Mouse (Mus musculus): Measurements from ENCODE around the gene Efl1. TPM values are rescaled to one million over a fixed set of nuclear protein-coding genes. Genes with fewer than 3 reads are reported as not detected.
A peak's percentile ranks its signal among the peaks of the same experiment; 100 is the strongest.

Gene Efl1
- polyA plus RNA-seq, 2 experiments, result 10.2 to 27.6 TPM

DNA sequence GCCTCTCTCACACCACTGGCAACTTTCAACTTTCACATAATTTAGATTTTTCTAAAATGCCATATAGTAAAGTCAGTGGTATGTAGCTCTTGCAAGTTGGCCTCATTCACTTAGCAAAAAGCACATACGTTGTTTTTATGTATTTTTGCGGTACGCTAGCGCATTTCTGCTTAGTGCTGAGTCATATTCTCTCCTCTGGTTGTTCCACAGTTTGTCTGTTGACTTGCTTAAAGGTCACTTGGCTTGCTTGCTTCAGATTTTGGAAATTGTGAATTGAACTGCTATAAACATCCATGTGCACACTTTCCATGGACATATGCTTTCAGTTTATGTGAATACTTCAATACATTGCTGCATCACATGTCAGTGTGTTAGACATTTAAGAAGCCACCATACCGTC lies 31.5 kb downstream of the Efl1 start:
- H3K27me3 ChIP-seq (ENCODE audit: control insufficient read depth, insufficient read depth, low read length), result no peaks in the 10 kb centered on the region
- no peak overlapping the region for H3K4me3 ChIP-seq (replicated peaks; ENCODE audit: low read length)
- H3K9ac ChIP-seq (ENCODE audit: low read depth, low read length, severe bottlenecking), result no peak overlapping the region
- H3K9me3 ChIP-seq (ENCODE audit: control insufficient read depth, low read length), result no peaks in the 10 kb centered on the region
- no peak for TF ChIP-seq POLR2A (IDR thresholded peaks at IDR 0.05; ENCODE audit: borderline replicate concordance, extremely low read depth, insufficient read depth, insufficient read length)
- H3K4me1 ChIP-seq (ENCODE audit: control insufficient read depth, insufficient read depth, low read length), result no peaks in the 10 kb centered on the region
- DNase-seq (ENCODE audit: low spot score) (no peak), ATAC-seq (ENCODE audit: low FRiP score, low read depth) (no peak)
- no peak overlapping the region for H3K4me2 ChIP-seq (replicated peaks; ENCODE audit: low read depth, low read length, severe bottlenecking)
- no peak overlapping the region for H3K27ac ChIP-seq (replicated peaks; ENCODE audit: low read depth, low read length)
- 85% methylated on average over 5 of the region's 5 CpGs for WGBS
- peaks cover 20% of the 10 kb centered on the region for H3K36me3 ChIP-seq (ENCODE audit: control insufficient read depth, insufficient read depth, low read length)

- DNase-seq (ENCODE audit: low spot score), result peak; percentile 65
- ATAC-seq (ENCODE audit: low FRiP score, low read depth), result peak; percentile 60
- Histone ChIP-seq H3K4me1 (ENCODE audit: control insufficient read depth, insufficient read depth, low read length) (no peaks in the 10 kb centered on the region), H3K36me3 (ENCODE audit: control insufficient read depth, insufficient read depth, low read length) (peaks cover 55% of the 10 kb centered on the region), H3K4me3 (replicated peaks; ENCODE audit: low read length) (no peak overlapping the region), H3K4me2 (replicated peaks; ENCODE audit: low read depth, low read length, severe bottlenecking) (no peak overlapping the region), H3K27me3 (ENCODE audit: control insufficient read depth, insufficient read depth, low read length) (no peaks in the 10 kb centered on the region), H3K9ac (ENCODE audit: low read depth, low read length, severe bottlenecking) (no peak overlapping the region), H3K9me3 (ENCODE audit: control insufficient read depth, low read length) (no peaks in the 10 kb centered on the region), H3K27ac (replicated peaks; ENCODE audit: low read depth, low read length) (no peak overlapping the region)
- TF ChIP-seq POLR2A (IDR thresholded peaks at IDR 0.05; ENCODE audit: borderline replicate concordance, extremely low read depth, insufficient read depth, insufficient read length), result no peak
- 58% methylated on average over 3 of the region's 3 CpGs for WGBS
These were observed 40.3 kb downstream of the Efl1 start for GRCm38 (mm10) chr7:82688736-82689135.

- WGBS, result 90% methylated on average over 6 of the region's 6 CpGs
- Histone ChIP-seq H3K9ac (ENCODE audit: low read depth, low read length, severe bottlenecking) (no peak overlapping the region), H3K27me3 (ENCODE audit: control insufficient read depth, insufficient read depth, low read length) (no peaks in the 10 kb centered on the region), H3K4me3 (replicated peaks; ENCODE audit: low read length) (no peak overlapping the region), H3K4me2 (replicated peaks; ENCODE audit: low read depth, low read length, severe bottlenecking) (no peak overlapping the region), H3K9me3 (ENCODE audit: control insufficient read depth, low read length) (no peaks in the 10 kb centered on the region), H3K36me3 (ENCODE audit: control insufficient read depth, insufficient read depth, low read length) (peaks cover 58% of the 10 kb centered on the region), H3K27ac (replicated peaks; ENCODE audit: low read depth, low read length) (no peak overlapping the region), H3K4me1 (ENCODE audit: control insufficient read depth, insufficient read depth, low read length) (no peaks in the 10 kb centered on the region)
- ATAC-seq (ENCODE audit: low FRiP score, low read depth) (no peak), DNase-seq (ENCODE audit: low spot score) (no peak)
- TF ChIP-seq POLR2A (IDR thresholded peaks at IDR 0.05; ENCODE audit: borderline replicate concordance, extremely low read depth, insufficient read depth, insufficient read length), result no peak
These were observed 42.8 kb downstream of the Efl1 start for GRCm38 (mm10) chr7:82691021-82691738.

DNA sequence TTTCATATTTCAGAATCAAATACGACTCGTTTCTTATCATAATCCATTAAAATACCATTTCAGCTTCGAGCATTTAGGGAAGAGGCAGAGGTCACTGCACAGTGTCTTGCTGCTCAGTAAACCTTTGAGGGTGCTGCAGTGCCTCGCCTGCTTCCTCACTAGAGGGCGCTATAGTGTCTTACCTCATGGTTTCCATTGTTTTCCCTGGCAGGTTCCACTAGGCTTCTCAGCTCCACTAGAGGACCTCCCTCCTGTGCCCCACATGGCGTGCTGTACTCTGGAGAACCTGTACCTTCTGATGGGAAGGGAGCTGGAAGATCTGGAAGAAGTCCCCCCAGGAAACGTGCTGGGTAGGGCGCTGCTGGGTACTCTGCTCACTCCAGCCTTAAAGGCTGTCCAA lies 49.3 kb downstream of the Efl1 start:
- TF ChIP-seq POLR2A (IDR thresholded peaks at IDR 0.05; ENCODE audit: borderline replicate concordance, extremely low read depth, insufficient read depth, insufficient read length), result no peak

DNA sequence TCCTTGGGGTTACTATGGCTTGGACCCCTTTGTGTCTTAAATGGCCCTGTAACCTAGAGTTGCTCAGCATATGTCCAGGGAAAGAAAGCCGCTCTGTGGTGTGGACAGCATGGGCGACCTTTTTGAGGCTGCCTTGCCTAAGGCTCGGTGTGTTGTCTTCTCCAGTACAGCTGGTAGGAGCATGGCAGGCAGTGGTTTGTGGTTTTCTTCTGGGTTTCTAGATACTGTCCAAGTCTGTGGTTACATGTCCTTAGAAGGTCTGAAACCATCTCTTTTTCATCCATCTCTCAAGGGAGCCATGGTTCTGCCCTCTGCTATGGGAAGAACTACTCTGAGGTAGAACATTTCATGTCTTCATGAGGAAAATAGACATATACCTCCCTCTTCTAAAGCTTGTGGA lies 50.6 kb downstream of the Efl1 start:
- Histone ChIP-seq H3K4me3 (replicated peaks; ENCODE audit: low read length) (no peak overlapping the region), H3K4me2 (replicated peaks; ENCODE audit: low read depth, low read length, severe bottlenecking) (no peak overlapping the region), H3K9me3 (ENCODE audit: control insufficient read depth, low read length) (no peaks in the 10 kb centered on the region), H3K4me1 (ENCODE audit: control insufficient read depth, insufficient read depth, low read length) (peaks cover 3% of the 10 kb centered on the region), H3K27ac (replicated peaks; ENCODE audit: low read depth, low read length) (no peak overlapping the region), H3K9ac (ENCODE audit: low read depth, low read length, severe bottlenecking) (no peak overlapping the region), H3K36me3 (ENCODE audit: control insufficient read depth, insufficient read depth, low read length) (peaks cover 20% of the 10 kb centered on the region), H3K27me3 (ENCODE audit: control insufficient read depth, insufficient read depth, low read length) (no peaks in the 10 kb centered on the region)
- DNase-seq (ENCODE audit: low spot score) (no peak), ATAC-seq (ENCODE audit: low FRiP score, low read depth) (no peak)
- no peak for TF ChIP-seq POLR2A (IDR thresholded peaks at IDR 0.05; ENCODE audit: borderline replicate concordance, extremely low read depth, insufficient read depth, insufficient read length)
- WGBS, result 100% methylated on average over 3 of the region's 3 CpGs

More for the DNA sequence above, 49.3 kb downstream of the Efl1 start:
- DNase-seq (ENCODE audit: low spot score), result no peak
- Histone ChIP-seq H3K4me2 (replicated peaks; ENCODE audit: low read depth, low read length, severe bottlenecking) (no peak overlapping the region), H3K36me3 (ENCODE audit: control insufficient read depth, insufficient read depth, low read length) (peaks cover 33% of the 10 kb centered on the region), H3K27ac (replicated peaks; ENCODE audit: low read depth, low read length) (no peak overlapping the region), H3K4me1 (ENCODE audit: control insufficient read depth, insufficient read depth, low read length) (no peaks in the 10 kb centered on the region; the same call in 1 of the 2 replicates), H3K9me3 (ENCODE audit: control insufficient read depth, low read length) (no peaks in the 10 kb centered on the region), H3K9ac (ENCODE audit: low read depth, low read length, severe bottlenecking) (no peak overlapping the region), H3K27me3 (ENCODE audit: control insufficient read depth, insufficient read depth, low read length) (no peaks in the 10 kb centered on the region), H3K4me3 (replicated peaks; ENCODE audit: low read length) (no peak overlapping the region)
- WGBS, result 80% methylated on average over 8 of the region's 8 CpGs
- ATAC-seq (ENCODE audit: low FRiP score, low read depth), result no peak

Data from limb, embryonic 14.5 days (tissue).